In genomic region chr7:28823932-28824331, GRCm38 (mm10) we compare ENCODE assay signal across 12 mouse cellular contexts. TPM values are rescaled to one million over a fixed set of nuclear protein-coding genes. Genes with fewer than 3 reads are reported as not detected.
DNase-seq lines count a peak whose midpoint lies in the region; ATAC-seq and TF ChIP-seq lines count a peak whose summit lies in the region.
"Had no signal": no experiment of that assay in that cellular context is flagged by ENCODE, and none has a peak within 500 bp of the region (broad histone marks: within the 10 kb centered on the region; RNA-seq: fewer than 3 reads in every experiment).

No protein-coding gene starts in this region.

- no peak overlapping the region for H3K4me3 ChIP-seq in kidney, embryonic 14.5 days (ENCODE audit: low read length)
- no peak overlapping the region for H3K4me3 ChIP-seq in neural tube, embryonic 13.5 days
- H3K4me3 ChIP-seq in stomach, postnatal 0 days (ENCODE audit: low read depth, low read length) = no peak overlapping the region

- no peaks in the 10 kb centered on the region for H3K4me1 ChIP-seq in kidney, embryonic 14.5 days (ENCODE audit: control insufficient read depth, insufficient read depth, low read length)
- peaks cover 51% of the 10 kb centered on the region for H3K4me1 ChIP-seq in neural tube, embryonic 13.5 days (replicated peaks)
- no peaks in the 10 kb centered on the region for H3K4me1 ChIP-seq in stomach, postnatal 0 days (replicated peaks; ENCODE audit: control insufficient read depth, insufficient read depth)

- TF ChIP-seq EP300 in stomach, postnatal 0 days (optimal IDR thresholded peaks at IDR 0.05) = no peak

- peak overlapping the region; percentile 87; the same call in 1 of the 2 replicates for H3K27ac ChIP-seq in kidney, embryonic 14.5 days (ENCODE audit: low read depth, low read length)
- H3K27ac ChIP-seq in neural tube, embryonic 13.5 days (replicated peaks) = peak overlapping the region; percentile 72
- H3K27ac ChIP-seq in stomach, postnatal 0 days (replicated peaks) = peak overlapping the region; percentile 96

- peak; percentile 16 for DNase-seq in cerebellum, adult 9-11 months
- no peak for DNase-seq in cerebellum, postnatal 4 days (ENCODE audit: low spot score in 2 of 2)
- no peak for DNase-seq in kidney, postnatal 10 days
- no peak for DNase-seq in neural tube, embryonic 10.5 days (ENCODE audit: extremely low spot score, low spot score)
- DNase-seq in stomach, postnatal 0 days (ENCODE audit: low spot score) = no peak
- no peak for DNase-seq in frontal cortex, postnatal 10 days (ENCODE audit: low spot score in 2 of 2)
- DNase-seq: cerebellum, postnatal 25 days; heart, postnatal 14 days had no signal

- H3K9me3 ChIP-seq in kidney, embryonic 14.5 days (ENCODE audit: control insufficient read depth, low read length) = no peaks in the 10 kb centered on the region
- H3K9me3 ChIP-seq in neural tube, embryonic 13.5 days = no peaks in the 10 kb centered on the region
- H3K9me3 ChIP-seq in stomach, postnatal 0 days (ENCODE audit: control insufficient read depth, low read length) = no peaks in the 10 kb centered on the region
- H3K9me3 ChIP-seq: midbrain, embryonic 13.5 days had no signal

- no peak for TF ChIP-seq CTCF in stomach, postnatal 0 days (IDR thresholded peaks at IDR 0.05; ENCODE audit: low read depth)

- ATAC-seq in kidney, embryonic 14.5 days (ENCODE audit: low FRiP score, low TSS enrichment) = no peak
- no peak for ATAC-seq in neural tube, embryonic 13.5 days (ENCODE audit: low read depth)
- no peak for ATAC-seq in stomach, postnatal 0 days (ENCODE audit: low FRiP score, low TSS enrichment)
- ATAC-seq: midbrain, embryonic 13.5 days had no signal

- H3K9ac ChIP-seq in kidney, embryonic 14.5 days (ENCODE audit: low read depth, low read length) = peak overlapping the region; percentile 28; the same call in 1 of the 2 replicates
- no peak overlapping the region for H3K9ac ChIP-seq in neural tube, embryonic 13.5 days
- no peak overlapping the region for H3K9ac ChIP-seq in stomach, postnatal 0 days (ENCODE audit: low read length)

- no peak overlapping the region for H3K4me2 ChIP-seq in kidney, embryonic 14.5 days (replicated peaks; ENCODE audit: low read depth, low read length)
- H3K4me2 ChIP-seq in neural tube, embryonic 13.5 days = no peak overlapping the region
- no peak overlapping the region for H3K4me2 ChIP-seq in stomach, postnatal 0 days (replicated peaks; ENCODE audit: low read depth)

- peaks cover 40% of the 10 kb centered on the region for H3K36me3 ChIP-seq in kidney, embryonic 14.5 days (ENCODE audit: control insufficient read depth, insufficient read depth, low read length)
- peaks cover 42% of the 10 kb centered on the region for H3K36me3 ChIP-seq in neural tube, embryonic 13.5 days
- peaks cover 30% of the 10 kb centered on the region for H3K36me3 ChIP-seq in stomach, postnatal 0 days (ENCODE audit: control insufficient read depth, insufficient read depth, low read length)

- WGBS in kidney, embryonic 14.5 days = 48% methylated on average over 2 of the region's 2 CpGs
- 48% methylated on average over 2 of the region's 2 CpGs for WGBS in neural tube, embryonic 13.5 days
- WGBS in stomach, postnatal 0 days = 36% methylated on average over 2 of the region's 2 CpGs

- no peaks in the 10 kb centered on the region for H3K27me3 ChIP-seq in kidney, embryonic 14.5 days (ENCODE audit: control insufficient read depth, insufficient read depth, low read length)
- H3K27me3 ChIP-seq in neural tube, embryonic 13.5 days = no peaks in the 10 kb centered on the region
- no peaks in the 10 kb centered on the region for H3K27me3 ChIP-seq in stomach, postnatal 0 days (ENCODE audit: control insufficient read depth, insufficient read depth, low read length)
- H3K27me3 ChIP-seq: midbrain, embryonic 13.5 days; Patski had no signal

RNA-seq across cellular contexts. Expression of gene Ech1, which starts 1.1 kb away (rescaled TPM):
- 134 and 150 TPM in 2 replicates for polyA plus RNA-seq in kidney, embryonic 14.5 days (2014; fragmentation: Nextera tagmentation; extraction: Ambion mirVana)
- 88.7 and 98.1 TPM in 2 replicates for polyA plus RNA-seq in neural tube, embryonic 13.5 days (2015; fragmentation: Nextera tagmentation; extraction: Ambion mirVana)
- 426 and 435 TPM in 2 replicates for polyA plus RNA-seq in stomach, postnatal 0 days (2015; fragmentation: Nextera tagmentation; extraction: Ambion mirVana)

RNA-seq across cellular contexts. Expression of gene Lgals4, which starts 9.7 kb away (rescaled TPM):
- polyA plus RNA-seq in kidney, embryonic 14.5 days (2014; fragmentation: Nextera tagmentation; extraction: Ambion mirVana) = 3.8 and 3.9 TPM in 2 replicates
- 5.0 and 6.2 TPM in 2 replicates for polyA plus RNA-seq in neural tube, embryonic 13.5 days (2015; fragmentation: Nextera tagmentation; extraction: Ambion mirVana)
- 469 and 489 TPM in 2 replicates for polyA plus RNA-seq in stomach, postnatal 0 days (2015; fragmentation: Nextera tagmentation; extraction: Ambion mirVana)

RNA-seq across cellular contexts. Expression of gene Hnrnpl, which starts 15.6 kb away (rescaled TPM):
- polyA plus RNA-seq in kidney, embryonic 14.5 days (2014; fragmentation: Nextera tagmentation; extraction: Ambion mirVana) = 283 and 322 TPM in 2 replicates
- 214 and 237 TPM in 2 replicates for polyA plus RNA-seq in neural tube, embryonic 13.5 days (2015; fragmentation: Nextera tagmentation; extraction: Ambion mirVana)
- polyA plus RNA-seq in stomach, postnatal 0 days (2015; fragmentation: Nextera tagmentation; extraction: Ambion mirVana) = 153 and 156 TPM in 2 replicates

RNA-seq across cellular contexts. Expression of gene Rinl, which starts 35.2 kb away (rescaled TPM):
- polyA plus RNA-seq in kidney, embryonic 14.5 days (2014; fragmentation: Nextera tagmentation; extraction: Ambion mirVana) = 2.9 and 5.6 TPM in 2 replicates
- polyA plus RNA-seq in neural tube, embryonic 13.5 days (2015; fragmentation: Nextera tagmentation; extraction: Ambion mirVana) = 1.7 and 2.6 TPM in 2 replicates
- polyA plus RNA-seq in stomach, postnatal 0 days (2015; fragmentation: Nextera tagmentation; extraction: Ambion mirVana) = 2.1 and 2.6 TPM in 2 replicates

RNA-seq across cellular contexts. Expression of gene Lgals7, which starts 39.7 kb away (rescaled TPM):
- 1.1 and 4.0 TPM in 2 replicates for polyA plus RNA-seq in kidney, embryonic 14.5 days (2014; fragmentation: Nextera tagmentation; extraction: Ambion mirVana)
- polyA plus RNA-seq in neural tube, embryonic 13.5 days (2015; fragmentation: Nextera tagmentation; extraction: Ambion mirVana) = 4.5 and 6.1 TPM in 2 replicates
- polyA plus RNA-seq in stomach, postnatal 0 days (2015; fragmentation: Nextera tagmentation; extraction: Ambion mirVana) = 296 and 301 TPM in 2 replicates

Comparison
In these comparisons a context has a peak if more than half of its experiments do, and no peak if none do; other contexts are left out.
1. RNA of gene Lgals4, which starts 9.7 kb away (polyA plus RNA-seq): 469 to 489 TPM in stomach, postnatal 0 days; 5.0 to 6.2 TPM in neural tube, embryonic 13.5 days and 3.8 to 3.9 TPM in kidney, embryonic 14.5 days; every median in the first group is over 10 times any median in the second.
2. Peak in every context shown above with its lines, with median percentiles within 50 percentile points of each other: H3K27ac ChIP-seq.